Mouse (Mus musculus): ENCODE results near the gene Traf3. TPM values are rescaled to one million over a fixed set of nuclear protein-coding genes. Genes with fewer than 3 reads are reported as not detected.
A peak's percentile ranks its signal among the peaks of the same experiment; 100 is the strongest.

The Traf3 gene
- polyA plus RNA-seq, 1 experiment from 2014 or later = 15.7 TPM

DNA sequence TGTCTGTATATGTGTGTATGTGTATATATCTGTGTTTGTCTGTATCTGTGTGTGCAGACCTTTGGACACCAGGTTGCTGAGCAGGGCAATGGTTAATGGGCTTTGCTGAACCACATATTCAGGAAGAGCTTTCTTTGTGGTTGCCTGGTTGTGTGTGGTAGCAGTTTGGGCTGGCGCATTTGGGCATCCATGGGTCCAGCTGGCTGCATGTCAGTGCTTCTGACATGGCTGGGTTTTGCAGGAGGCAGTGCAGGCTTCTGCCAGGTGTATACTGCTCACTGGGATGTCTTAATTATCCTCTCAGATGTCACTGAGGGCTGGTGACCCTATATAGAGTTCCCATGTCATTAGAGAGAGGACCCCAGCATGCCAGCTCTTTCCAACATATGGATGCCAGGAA lies 10.4 kb upstream of the Traf3 start:
- H3K9ac ChIP-seq (replicated peaks) = no peak overlapping the region
- H3K27me3 ChIP-seq = no peaks in the 10 kb centered on the region
- no peaks in the 10 kb centered on the region for H3K9me3 ChIP-seq
- H3K4me2 ChIP-seq (replicated peaks) = no peak overlapping the region
- H3K27ac ChIP-seq = no peak overlapping the region
- 90% methylated on average over 1 of the region's 1 CpGs for WGBS
- no peak overlapping the region for H3K4me3 ChIP-seq (replicated peaks)
- no peaks in the 10 kb centered on the region for H3K36me3 ChIP-seq
- H3K4me1 ChIP-seq (replicated peaks) = peaks cover 7% of the 10 kb centered on the region; the same call in 1 of the 2 replicates
- ATAC-seq = no peak

DNA sequence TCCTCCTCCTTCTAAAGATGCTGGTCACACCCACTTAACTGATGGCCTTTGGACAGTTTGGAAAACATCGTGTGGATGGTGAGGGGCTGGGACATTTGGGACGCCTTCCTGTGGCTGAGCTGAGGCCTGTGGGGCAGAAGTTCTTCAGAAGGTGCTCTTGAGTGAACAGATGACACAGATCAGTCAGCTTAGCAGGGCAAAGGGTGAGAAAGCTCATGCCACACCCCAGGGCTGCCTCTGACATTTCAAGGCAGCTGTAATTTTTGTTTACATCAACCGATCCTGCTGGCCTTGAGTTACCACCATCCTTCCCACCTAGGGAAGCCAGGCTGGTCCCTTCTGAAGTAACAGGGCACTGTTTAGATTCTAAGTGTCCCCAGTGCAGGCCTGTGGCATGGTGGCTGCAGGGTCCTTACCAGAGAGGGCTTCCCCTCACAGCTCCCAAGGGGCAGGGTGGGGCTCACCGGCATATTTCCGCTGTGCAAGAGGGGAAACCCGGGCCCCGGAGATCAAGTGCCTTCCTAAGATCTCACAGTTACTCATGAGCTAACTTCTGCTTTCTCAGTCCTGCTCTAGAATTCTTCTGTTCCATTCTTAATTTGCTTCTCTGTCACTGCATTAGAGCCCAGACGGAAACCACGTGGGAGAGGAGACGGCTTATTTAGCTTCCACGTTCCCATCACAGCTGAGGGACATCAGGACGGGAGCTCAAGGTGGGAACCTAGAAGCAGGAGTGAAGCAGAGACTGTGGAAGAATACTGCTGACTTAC lies 6.3 kb upstream of the Traf3 start:
- 75% methylated on average over 12 of the region's 12 CpGs for WGBS
- Histone ChIP-seq H3K36me3 (no peaks in the 10 kb centered on the region), H3K27me3 (no peaks in the 10 kb centered on the region), H3K9ac (replicated peaks) (no peak overlapping the region), H3K4me2 (replicated peaks) (no peak overlapping the region), H3K4me3 (replicated peaks) (no peak overlapping the region), H3K27ac (no peak overlapping the region), H3K9me3 (no peaks in the 10 kb centered on the region), H3K4me1 (replicated peaks) (peaks cover 28% of the 10 kb centered on the region)
- no peak for ATAC-seq

DNA sequence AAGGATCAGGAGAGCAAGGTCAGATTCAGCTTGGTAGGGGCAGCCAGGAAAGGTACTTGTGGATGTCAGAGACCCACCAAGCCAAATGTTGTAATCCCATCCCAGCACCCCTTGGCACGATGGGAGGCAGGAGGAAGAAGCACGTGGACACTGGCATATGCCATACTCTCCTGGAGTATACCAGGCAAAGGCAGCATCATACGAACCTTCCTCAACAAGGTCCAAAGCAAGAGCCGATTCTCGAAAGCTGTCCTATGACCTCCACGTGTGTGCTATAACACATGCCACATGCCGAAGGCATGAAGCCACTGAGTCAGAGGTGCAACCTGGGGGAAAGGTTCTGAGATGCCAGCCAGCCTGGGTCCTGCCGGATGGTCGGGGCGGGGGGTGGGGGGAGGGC lies 5.3 kb upstream of the Traf3 start:
- 96% methylated on average over 10 of the region's 10 CpGs for WGBS

DNA sequence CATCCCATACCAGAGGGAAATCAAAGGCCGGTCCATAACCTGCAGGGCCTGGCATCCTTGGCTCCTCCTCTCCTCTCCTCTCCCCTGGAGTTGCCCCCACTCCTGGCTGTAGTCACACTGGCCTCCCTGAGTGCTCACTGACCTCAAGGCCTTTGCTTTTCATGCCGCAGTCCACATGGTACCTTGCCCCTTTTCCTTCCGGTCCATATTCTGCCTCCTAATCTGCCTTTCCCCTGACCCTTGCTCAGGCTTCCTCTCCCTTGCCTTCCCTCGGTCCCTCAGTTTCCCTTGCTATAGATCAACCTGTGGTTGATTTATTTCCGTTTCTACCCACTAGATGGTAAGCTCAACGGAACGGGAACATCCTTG lies 4.2 kb upstream of the Traf3 start:
- Histone ChIP-seq H3K27me3 (no peaks in the 10 kb centered on the region), H3K27ac (peak overlapping the region; percentile 91), H3K36me3 (no peaks in the 10 kb centered on the region), H3K9me3 (no peaks in the 10 kb centered on the region), H3K4me1 (replicated peaks) (peaks cover 38% of the 10 kb centered on the region), H3K4me3 (replicated peaks) (peak overlapping the region; percentile 21), H3K9ac (replicated peaks) (peak overlapping the region; percentile 56), H3K4me2 (replicated peaks) (peak overlapping the region; percentile 40)
- WGBS = 33% methylated on average over 7 of the region's 7 CpGs
- no peak; the same call in 1 of the 2 replicates for ATAC-seq

More for the DNA sequence above, 5.3 kb upstream of the Traf3 start:
- no peak for ATAC-seq
- H3K4me2 ChIP-seq (replicated peaks) = no peak overlapping the region
- H3K9me3 ChIP-seq = no peaks in the 10 kb centered on the region
- no peak overlapping the region for H3K4me3 ChIP-seq (replicated peaks)
- no peaks in the 10 kb centered on the region for H3K36me3 ChIP-seq
- H3K27me3 ChIP-seq = no peaks in the 10 kb centered on the region
- no peak overlapping the region for H3K9ac ChIP-seq (replicated peaks)
- H3K4me1 ChIP-seq (replicated peaks) = peaks cover 37% of the 10 kb centered on the region
- no peak overlapping the region for H3K27ac ChIP-seq

DNA sequence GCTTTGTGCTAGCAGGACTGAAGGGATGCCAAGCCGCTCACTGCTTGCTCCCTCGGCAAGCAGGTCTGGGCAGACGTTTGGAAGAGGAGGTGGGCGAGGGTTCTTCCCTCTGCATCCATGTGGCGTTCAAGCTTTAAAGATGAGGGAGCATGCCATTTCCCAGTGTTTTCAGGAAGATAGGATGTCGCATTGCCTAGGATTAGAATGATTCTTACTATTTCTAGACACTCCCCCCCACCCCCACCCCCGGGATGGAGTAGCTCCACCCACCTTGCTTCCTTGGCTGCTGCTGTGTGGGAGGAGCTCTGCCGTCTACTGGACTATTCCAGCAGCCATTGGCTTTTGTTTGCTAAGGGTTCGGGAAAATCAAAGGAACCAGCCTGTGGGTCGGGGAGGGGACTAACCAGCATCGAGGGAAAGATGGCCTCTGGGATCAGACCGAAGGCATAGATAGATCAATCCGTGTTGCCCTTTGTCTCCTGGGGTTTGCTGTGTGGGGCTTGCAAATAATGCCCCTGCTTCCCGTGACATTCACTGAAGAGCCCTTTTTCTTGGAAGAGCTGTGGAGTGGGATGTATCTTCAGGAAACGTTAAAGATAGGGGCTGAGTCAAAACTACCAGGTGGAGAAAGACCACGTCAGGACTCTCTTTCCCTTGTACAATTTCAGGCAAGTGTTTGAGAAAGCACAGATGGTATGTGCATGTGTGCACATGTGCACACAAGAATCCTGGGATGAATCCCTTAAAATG lies 3.7 kb upstream of the Traf3 start:
- 6% methylated on average over 16 of the region's 16 CpGs for WGBS
- no peaks in the 10 kb centered on the region for H3K36me3 ChIP-seq
- no peaks in the 10 kb centered on the region for H3K9me3 ChIP-seq
- no peaks in the 10 kb centered on the region for H3K27me3 ChIP-seq
- peaks cover 38% of the 10 kb centered on the region for H3K4me1 ChIP-seq (replicated peaks)
- peak; percentile 51 for ATAC-seq
- H3K27ac ChIP-seq = peak overlapping the region; percentile 91
- H3K9ac ChIP-seq (replicated peaks) = peak overlapping the region; percentile 56
- H3K4me3 ChIP-seq (replicated peaks) = peak overlapping the region; percentile 21
- H3K4me2 ChIP-seq (replicated peaks) = peak overlapping the region; percentile 40

DNA sequence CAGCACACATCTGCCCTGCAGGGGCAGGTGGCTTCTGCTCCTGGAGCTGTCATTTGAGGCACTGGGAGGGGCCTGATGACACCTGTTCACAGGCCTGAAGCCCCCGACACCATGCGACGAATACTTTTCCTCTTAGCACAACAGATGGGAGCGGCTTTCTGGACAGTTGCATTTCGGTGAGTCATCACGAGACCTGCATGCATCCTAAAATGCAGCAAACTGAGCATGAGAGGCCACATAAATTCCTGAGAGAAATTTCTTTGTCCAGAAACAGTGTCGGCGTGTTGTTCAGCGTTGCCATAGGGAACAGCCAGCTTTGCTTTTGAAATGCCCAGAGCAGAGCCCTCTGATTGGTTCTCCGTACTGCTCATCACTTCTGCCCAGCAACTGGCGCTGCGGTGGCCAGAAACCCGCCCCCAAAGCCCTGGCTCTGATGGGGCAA lies 1.8 kb upstream of the Traf3 start:
- peak; percentile 85 for ATAC-seq
- Histone ChIP-seq H3K27me3 (no peaks in the 10 kb centered on the region), H3K9ac (replicated peaks) (peak overlapping the region; percentile 57), H3K4me2 (replicated peaks) (peak overlapping the region; percentile 54), H3K36me3 (no peaks in the 10 kb centered on the region), H3K4me1 (replicated peaks) (peaks cover 55% of the 10 kb centered on the region), H3K9me3 (no peaks in the 10 kb centered on the region), H3K4me3 (replicated peaks) (peak overlapping the region; percentile 30), H3K27ac (peak overlapping the region; percentile 89)
- 1% methylated on average over 13 of the region's 13 CpGs for WGBS

DNA sequence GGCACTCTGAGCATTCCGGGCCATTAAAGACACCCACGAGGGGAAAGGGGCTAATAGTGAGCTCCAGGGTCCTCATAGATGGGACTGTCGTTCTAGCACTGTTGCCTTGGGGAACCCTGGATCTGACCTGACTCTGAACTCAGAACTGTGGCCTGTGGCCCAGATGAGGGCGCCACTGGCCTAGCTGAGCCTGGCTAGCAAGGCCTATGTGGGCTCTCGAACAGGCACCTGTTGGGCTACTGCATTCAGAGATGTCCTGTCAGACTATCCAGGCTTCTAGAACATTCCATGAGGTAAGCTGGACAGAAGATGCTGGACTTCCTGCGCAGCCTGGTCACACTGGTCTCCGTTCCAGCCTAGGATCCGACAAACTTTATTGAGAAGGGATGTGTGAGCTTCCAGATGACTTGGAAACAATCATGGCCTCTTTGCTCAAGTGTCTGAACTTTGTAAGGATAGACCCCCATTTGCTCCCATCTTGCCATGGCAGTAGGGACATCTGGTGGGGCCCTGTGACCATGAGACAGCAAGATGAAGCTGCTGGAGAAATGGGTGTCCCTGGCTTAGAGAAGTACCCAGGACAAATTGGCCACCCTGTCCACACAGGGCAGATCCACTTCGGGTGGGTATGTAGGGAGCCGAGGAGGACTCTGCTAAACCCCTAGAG lies 891 bp upstream of the Traf3 start:
- 66% methylated on average over 10 of the region's 10 CpGs for WGBS
- Histone ChIP-seq H3K36me3 (no peaks in the 10 kb centered on the region), H3K9me3 (no peaks in the 10 kb centered on the region), H3K4me3 (replicated peaks) (peak overlapping the region; percentile 88), H3K9ac (replicated peaks) (no peak overlapping the region; the same call in 1 of the 2 replicates), H3K4me1 (replicated peaks) (peaks cover 62% of the 10 kb centered on the region), H3K27me3 (no peaks in the 10 kb centered on the region), H3K4me2 (replicated peaks) (peak overlapping the region; percentile 63), H3K27ac (peak overlapping the region; percentile 89)
- no peak; the same call in 1 of the 2 replicates for ATAC-seq

DNA sequence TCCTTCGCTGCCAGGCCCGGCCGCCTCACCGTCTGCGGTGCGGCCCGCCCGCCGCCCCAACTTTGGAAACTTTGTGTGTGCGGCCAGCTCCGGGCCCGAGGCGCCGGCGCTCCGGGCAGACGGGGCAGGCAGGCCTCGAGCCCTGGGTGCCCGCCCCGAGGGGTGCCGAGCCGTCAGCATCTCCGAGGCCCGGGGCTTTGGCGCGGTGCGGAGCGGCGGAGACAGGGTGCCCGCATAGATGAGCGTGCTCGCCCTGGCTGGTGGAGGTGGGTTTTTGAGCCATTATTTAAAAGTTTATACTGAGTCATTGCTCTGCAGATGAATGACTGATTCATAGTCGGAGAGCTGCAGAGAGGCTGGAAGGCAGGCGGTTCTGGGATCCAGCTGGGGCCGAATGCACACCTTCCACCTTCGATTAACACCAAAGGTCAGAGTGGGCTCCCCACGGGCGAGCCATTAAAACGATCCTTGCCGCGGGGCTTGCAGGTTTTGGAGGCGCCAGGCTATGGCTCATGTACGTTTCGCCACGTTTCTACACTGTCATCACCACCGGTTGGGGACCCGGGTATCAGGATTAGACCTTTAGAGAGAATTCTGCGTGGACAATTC lies 615 bp downstream of the Traf3 start:
- Histone ChIP-seq H3K36me3 (0 out of 2 replicates have a peak, but pooled peaks cover 3% of the 10 kb centered on the region), H3K4me1 (replicated peaks) (peaks cover 61% of the 10 kb centered on the region)
- ATAC-seq = peak; percentile 29; the same call in 1 of the 2 replicates

DNA sequence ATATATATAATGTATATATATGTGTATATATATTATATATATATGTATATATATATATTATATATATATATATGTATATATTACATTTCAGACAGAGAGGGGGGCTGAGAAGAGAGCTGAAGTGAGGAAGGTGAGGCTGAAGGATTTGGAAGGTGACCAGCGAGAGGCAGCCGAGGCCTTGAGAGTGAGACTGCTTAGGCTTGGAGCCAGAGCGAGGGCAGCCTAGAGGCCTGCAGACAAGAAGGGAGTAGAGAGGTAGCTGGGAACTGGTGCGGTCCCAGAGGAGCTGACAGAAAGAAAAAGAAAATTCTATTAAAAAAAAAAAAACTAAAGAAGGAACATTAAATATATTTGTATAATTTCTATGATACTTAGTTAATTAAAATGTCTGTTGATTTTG lies 2.7 kb downstream of the Traf3 start:
- 81% methylated on average over 4 of the region's 4 CpGs for WGBS
- Histone ChIP-seq H3K27me3 (no peaks in the 10 kb centered on the region), H3K9ac (replicated peaks) (0 out of 2 replicates have a peak overlapping the region, but pooled peaks have one; percentile 41), H3K27ac (no peak overlapping the region), H3K4me2 (replicated peaks) (peak overlapping the region; percentile 31), H3K36me3 (peaks cover 16% of the 10 kb centered on the region), H3K4me3 (replicated peaks) (no peak overlapping the region), H3K4me1 (replicated peaks) (peaks cover 41% of the 10 kb centered on the region), H3K9me3 (no peaks in the 10 kb centered on the region)
- no peak for ATAC-seq

More for the DNA sequence above, 615 bp downstream of the Traf3 start:
- Histone ChIP-seq H3K9me3 (no peaks in the 10 kb centered on the region), H3K4me3 (replicated peaks) (peak overlapping the region; percentile 88), H3K27ac (peak overlapping the region; percentile 89), H3K4me2 (replicated peaks) (peak overlapping the region; percentile 63), H3K9ac (replicated peaks) (peak overlapping the region; percentile 90), H3K27me3 (no peaks in the 10 kb centered on the region)
- under 1% methylated on average over 45 of the region's 48 CpGs for WGBS

DNA sequence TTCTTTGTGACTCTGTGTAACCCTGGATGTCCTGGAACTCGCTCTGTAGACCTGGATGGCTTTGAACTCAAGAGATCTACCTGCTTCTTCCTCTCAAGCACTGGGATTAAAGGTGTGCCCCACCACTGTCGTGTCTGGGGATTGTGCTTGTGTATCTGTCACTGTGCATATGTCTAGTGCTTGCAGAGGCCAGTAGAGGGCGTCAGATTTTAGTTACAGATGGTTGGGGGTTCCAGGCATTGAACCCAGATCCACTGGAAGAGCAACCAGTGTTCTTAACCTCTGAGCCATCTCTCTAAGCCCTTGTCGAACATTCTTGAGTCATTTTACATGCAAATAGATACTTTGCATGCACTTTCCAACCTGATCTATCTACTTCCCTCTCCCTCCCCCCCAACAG lies 12.6 kb downstream of the Traf3 start:
- no peak overlapping the region for H3K27ac ChIP-seq
- H3K4me1 ChIP-seq (replicated peaks) = no peaks in the 10 kb centered on the region
- 76% methylated on average over 4 of the region's 4 CpGs for WGBS
- no peak for ATAC-seq
- peaks cover 11% of the 10 kb centered on the region for H3K36me3 ChIP-seq
- H3K9ac ChIP-seq (replicated peaks) = no peak overlapping the region
- H3K4me2 ChIP-seq (replicated peaks) = no peak overlapping the region
- no peaks in the 10 kb centered on the region for H3K9me3 ChIP-seq
- H3K27me3 ChIP-seq = no peaks in the 10 kb centered on the region
- H3K4me3 ChIP-seq (replicated peaks) = no peak overlapping the region

DNA sequence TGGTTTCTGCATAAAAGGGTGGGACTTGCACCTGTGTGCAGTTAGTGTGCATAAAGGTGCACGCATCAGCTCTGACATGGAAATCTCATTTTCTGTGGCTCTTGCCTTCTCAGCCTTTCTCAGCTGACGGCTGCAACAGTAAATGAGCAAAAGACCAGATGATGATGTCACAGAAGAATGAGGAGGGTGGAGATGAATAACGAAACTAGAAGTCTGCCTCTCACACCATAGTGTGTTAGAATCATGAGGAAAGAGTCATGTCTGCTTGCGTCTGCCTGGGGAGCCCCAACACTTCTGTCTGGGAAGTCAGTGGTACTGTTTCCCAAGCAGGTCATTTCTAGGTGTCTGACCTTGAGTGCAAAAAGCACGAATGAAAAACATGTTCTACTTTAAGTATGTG lies 15.7 kb downstream of the Traf3 start:
- WGBS = 91% methylated on average over 5 of the region's 5 CpGs
- H3K36me3 ChIP-seq = no peaks in the 10 kb centered on the region
- H3K27me3 ChIP-seq = no peaks in the 10 kb centered on the region
- H3K4me1 ChIP-seq (replicated peaks) = peaks cover 11% of the 10 kb centered on the region
- H3K9ac ChIP-seq (replicated peaks) = no peak overlapping the region
- no peak for ATAC-seq
- H3K4me2 ChIP-seq (replicated peaks) = no peak overlapping the region
- no peaks in the 10 kb centered on the region for H3K9me3 ChIP-seq
- H3K4me3 ChIP-seq (replicated peaks) = no peak overlapping the region
- no peak overlapping the region for H3K27ac ChIP-seq
